Mouse (Mus musculus) 3T3-L1 (cell line): ENCODE data around the gene Sh2d4b.
A peak's percentile ranks its signal among the peaks of the same experiment; 100 is the strongest.

Experiments used
- DNase-seq: peaks from one replicate; pipeline ENCODE4 v3.0.0-alpha.2; 2015; ENCODE audit warnings: low read depth, low spot score

Sh2d4b gene

DNA sequence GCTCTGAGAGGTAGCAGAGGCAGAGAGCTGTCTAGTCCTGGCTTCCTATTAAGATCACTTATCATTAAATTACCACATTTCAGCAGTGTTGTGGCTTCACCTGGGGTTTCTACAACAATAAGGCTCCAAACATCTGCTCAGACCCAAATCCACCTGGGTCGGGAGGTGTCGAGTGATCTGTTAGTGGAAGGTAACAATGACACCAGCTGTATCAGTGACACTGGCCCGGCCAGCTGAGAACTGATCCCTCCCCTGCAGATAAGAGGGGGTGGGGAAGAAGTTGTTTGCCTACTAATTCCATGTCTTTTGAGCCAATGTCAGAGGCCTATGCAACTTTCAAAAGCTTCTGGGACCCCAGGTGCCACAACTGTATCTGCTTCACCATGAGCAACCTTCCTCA lies at the start of gene Sh2d4b:
TSS of gene Sh2d4b (minus strand) at position 71 of the 400 bp plus-strand sequence.
- no peak for DNase-seq

GRCm38 (mm10) chr14:40942429-40942828 lies 49.4 kb upstream of the Sh2d4b start:
- DNase-seq = no peak

- no peak for DNase-seq
These were observed 45.4 kb upstream of the Sh2d4b start for GRCm38 (mm10) chr14:40938380-40938987.

DNA sequence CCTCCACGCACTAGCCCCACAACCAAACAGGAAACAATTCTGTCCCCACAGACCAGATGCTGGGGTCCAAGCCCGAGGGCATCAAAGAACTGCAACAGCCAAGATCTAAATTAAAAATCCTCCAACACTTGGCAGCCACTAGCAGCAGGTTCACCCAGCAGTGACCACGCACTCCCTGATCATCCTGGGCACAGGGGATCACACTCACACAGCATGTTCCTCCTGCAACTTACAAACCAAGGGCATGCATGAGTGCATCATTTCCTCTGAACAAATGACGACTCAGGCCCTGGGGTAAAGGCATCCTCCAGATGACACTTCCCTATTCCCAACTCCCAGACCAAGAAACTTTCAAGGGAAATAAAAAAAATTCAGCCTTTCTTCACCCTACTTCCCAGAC lies 44.0 kb upstream of the Sh2d4b start:
- no peak for DNase-seq

DNA sequence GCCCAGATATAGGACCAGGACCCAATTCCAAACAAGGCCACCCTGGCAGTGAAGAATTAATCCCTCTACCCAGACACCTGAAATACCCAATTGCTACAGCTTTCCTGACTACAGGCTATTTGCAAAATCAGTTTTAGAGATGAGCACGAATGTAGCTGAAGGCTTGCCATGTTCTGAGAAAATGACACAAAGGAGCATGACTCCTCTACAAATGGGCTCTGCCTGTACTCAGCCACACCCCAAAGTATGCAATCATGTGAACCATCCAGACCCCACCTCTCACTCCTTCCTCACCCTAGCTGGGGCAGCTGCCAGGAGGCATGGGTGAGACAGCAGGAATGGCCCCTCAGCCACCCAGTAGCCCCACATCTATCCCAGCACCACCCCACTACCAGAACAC lies 42.4 kb upstream of the Sh2d4b start:
- DNase-seq = no peak

DNA sequence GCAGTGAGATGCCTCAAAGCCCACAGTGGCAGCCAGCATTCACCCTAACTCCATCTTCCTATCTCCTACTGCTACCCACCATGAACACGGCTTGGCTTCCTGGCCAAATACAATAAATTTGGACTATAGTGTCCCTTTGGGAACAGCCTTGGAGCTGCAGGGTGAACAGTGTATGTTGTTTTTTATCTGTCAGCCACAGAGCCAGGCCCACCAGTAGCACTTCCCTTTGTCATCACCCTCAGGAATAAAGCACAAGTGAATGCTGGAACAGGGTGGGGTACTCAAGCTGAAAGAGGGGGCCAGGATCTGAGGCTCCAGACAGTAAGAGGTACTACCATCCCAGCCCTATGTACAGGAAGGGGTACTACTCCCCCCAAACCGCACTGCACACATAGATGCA lies 42.0 kb upstream of the Sh2d4b start:
- DNase-seq = no peak

DNA sequence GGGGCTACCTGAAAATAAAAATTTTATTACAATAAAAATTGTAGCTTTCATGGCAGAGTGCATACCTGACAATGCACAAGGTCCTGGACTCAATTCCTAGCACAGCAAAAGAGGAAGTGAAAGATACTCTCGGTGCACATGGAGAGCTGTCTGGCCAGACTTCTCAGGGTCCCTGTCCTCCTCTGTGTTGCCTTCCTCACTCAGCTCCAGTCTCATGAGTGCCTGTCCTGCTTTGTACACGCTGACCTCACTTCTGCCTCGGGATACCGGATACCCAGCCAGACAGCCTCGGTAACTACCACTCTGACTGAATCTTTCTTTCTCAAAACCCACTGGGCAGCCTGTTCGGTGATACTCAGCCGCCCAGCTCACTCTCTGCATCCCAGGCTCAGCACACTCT lies 40.3 kb upstream of the Sh2d4b start:
- no peak for DNase-seq

GRCm38 (mm10) chr14:40932225-40932624 lies 39.2 kb upstream of the Sh2d4b start:
- DNase-seq = no peak

DNA sequence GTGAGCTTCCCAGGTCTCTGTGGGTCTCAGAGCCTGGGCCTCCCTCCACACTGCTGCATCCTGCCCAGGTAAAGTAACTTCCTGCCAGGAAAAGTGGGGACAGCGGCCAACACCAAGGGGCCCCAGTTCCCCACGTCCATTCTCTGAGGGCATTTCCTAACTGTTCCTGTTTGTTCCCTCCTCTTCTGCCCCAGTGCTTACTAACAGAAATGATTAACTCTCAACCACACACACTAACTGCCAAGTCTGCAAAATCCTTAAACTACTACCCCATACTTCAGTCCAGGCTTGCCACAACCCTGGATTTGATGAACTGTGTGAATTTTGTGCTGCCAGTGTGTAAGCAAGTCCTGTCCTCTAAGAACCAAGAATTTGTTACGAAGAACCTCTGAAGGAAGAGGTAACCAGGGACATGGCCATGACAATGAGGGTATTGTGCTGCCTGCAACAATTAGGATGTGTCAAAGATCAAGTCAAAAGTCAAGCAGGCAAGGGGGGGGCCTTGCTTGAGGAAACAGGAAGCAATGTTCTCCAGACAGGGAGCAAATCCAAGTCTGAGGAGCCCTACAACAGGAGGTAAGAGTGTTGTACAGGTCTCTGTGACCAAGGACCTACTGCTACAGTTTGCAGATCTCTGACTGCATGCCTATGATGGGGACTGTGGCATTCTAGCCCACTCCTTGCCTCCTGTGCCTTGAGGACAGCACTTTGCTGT lies 38.2 kb upstream of the Sh2d4b start:
- no peak for DNase-seq

GRCm38 (mm10) chr14:40929943-40930342 lies 36.9 kb upstream of the Sh2d4b start:
- DNase-seq = no peak

- DNase-seq = no peak
These were observed 35.8 kb upstream of the Sh2d4b start for GRCm38 (mm10) chr14:40928897-40929296.

DNA sequence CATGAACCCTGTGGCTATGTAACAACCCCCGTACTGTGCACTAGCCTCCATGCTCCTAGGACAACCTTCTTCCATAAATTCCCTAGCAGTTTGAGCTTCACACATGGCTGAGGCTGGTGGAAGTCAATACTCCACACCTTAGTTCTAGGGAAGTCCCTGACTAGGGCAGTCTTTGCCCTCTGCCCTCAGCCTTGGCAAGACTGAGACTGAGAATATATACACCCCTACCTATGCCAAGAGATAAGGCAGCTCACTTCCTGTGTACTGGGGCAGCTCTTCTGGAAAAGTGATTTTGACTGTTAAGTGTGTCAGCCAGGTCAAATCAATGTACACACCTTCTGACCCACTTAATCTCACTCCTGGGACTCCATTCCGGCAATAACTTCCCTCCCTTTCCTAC lies 34.0 kb upstream of the Sh2d4b start:
- DNase-seq = no peak

- no peak for DNase-seq
These were observed 31.5 kb upstream of the Sh2d4b start for GRCm38 (mm10) chr14:40924378-40925113.

DNA sequence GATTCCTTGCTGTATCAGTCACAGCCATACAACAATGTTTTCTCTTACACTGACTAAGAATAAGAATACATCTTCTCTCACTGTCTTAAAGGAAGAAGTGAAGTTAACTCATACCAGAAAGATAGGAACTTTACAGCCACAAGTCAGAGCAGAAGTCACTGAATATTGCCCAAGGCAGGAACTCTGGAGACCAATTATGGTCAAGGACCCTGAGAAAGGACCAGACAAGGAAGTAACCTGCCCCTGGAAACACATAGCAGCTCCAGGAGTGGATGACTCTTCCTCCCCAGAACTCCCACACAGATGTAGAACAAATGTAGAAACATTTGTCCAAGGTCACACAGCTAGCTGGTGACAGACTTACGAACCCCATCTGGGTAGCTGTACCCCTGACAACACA lies 28.2 kb upstream of the Sh2d4b start:
- DNase-seq = no peak

GRCm38 (mm10) chr14:40919521-40919920 lies 26.5 kb upstream of the Sh2d4b start:
- DNase-seq = no peak

GRCm38 (mm10) chr14:40918477-40918876 lies 25.4 kb upstream of the Sh2d4b start:
- DNase-seq = no peak

- peak; percentile 83 for DNase-seq
These were observed 24.6 kb upstream of the Sh2d4b start for GRCm38 (mm10) chr14:40917632-40918031.

DNA sequence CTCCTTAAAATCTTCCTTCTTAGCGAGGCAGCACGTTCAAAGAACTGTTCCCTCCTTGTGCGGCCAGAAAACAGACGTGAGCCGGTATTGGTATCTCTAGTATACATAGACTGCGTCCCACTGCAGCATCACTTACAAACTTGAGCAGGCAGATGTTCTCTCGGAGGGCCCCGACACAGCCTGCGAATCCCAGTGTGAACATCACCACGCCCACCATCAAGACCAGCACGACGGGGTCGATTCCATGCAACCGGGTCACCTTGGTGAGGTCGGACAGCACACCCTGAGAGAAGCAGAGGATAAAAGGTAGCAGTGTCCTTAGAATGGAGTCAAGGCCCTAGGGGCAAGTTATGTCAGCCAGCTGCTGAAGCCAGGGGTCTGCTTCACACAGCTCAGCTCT lies 23.6 kb upstream of the Sh2d4b start:
- no peak for DNase-seq

DNA sequence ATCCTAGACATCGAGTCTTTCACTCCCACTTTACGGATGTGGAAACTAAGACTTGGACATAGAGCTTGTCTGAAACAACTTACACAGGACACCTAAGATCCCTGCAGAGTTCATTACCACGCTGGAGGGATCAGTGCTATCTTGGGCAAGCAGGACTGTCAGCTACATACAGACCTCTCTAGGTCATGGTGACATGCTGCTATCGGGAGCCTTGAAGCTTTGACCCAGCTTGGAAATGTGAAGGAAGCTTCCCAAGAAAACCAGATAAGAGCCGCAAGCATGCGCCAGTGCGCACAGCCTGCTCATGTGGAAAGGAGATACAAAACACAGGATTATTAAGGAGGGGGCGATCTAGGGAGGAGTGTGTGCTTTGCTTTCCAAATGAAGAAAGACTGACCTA lies 22.8 kb upstream of the Sh2d4b start:
- DNase-seq = no peak

DNA sequence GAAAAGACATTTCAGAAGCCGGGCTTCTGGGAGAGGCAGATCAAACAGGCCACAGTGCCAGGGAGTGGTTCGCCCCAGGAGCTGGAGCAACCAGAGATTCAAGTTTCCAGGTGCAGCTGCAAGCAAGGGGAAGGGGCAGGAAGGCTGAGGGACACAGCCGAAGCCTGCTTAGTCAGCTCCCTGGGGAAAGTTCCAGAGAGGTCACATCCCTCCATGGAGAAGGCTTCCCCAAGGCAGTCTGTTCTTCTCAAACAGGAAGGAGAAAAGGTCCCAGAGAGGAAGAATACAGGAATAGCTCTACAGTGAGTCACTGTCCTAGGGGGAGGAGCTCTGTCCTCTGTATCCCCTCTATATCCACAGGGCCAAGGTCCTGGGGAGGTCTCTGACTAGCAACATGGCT lies 21.6 kb upstream of the Sh2d4b start:
- DNase-seq = peak; percentile 30

DNA sequence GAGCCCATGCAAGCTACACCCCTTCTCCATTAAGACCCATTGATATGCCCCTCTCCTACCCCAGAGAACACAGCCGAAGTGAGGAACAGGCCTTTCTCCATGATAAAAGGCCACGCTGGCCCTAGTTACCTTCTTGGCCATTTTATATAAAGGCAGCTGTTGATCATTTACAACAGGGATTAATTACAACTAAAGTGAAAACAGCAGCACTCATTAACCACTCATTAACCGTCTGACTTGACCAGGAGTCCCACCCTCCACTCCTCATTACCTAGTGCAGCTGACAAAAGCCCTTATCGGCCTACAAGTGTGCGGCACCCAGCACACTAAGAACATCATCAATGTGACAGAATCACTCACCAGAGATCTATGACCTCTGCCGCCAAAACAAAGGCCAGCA lies 20.6 kb upstream of the Sh2d4b start:
- no peak for DNase-seq

GRCm38 (mm10) chr14:40911529-40911928 lies 18.5 kb upstream of the Sh2d4b start:
- no peak for DNase-seq

DNA sequence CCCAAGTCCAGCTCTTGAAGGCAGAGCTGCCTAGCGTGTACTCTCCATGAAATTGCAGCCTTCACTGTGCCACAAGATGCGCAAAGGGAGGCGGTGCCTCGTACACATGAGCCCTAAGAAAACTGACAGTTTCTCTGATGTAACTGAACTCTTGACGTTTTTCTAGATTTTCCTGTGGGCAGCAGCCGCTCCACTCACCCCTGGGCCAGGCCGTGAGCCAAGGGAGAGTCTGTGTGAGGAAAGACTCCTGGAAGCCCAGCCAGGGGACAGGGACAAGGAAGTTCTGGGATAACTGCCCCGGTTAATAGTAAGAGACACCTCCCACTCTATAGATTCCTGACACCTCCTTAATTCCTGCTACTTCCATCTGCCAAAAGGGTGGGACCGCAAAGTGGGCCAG lies 15.7 kb upstream of the Sh2d4b start:
- no peak for DNase-seq
